Mouse (Mus musculus) urinary bladder, postnatal 14 days (tissue): ENCODE measurements around the gene Tia1.
"Not testable (repeated sequence)": the region's sequence is repeated elsewhere in the genome, so short reads cannot be mapped to it uniquely, and the experiment has no call there.

ENCODE experiments used
- DNase-seq: peaks from one replicate; pipeline ENCODE4 v3.0.0; 2021; ENCODE audit warnings: low spot score

The Tia1 gene

GRCm38 (mm10) chr6:86404100-86404861 is at the start of gene Tia1:
Gene Tia1 (plus strand): TSS chr6:86404219.
- peak; percentile 98 for DNase-seq

- DNase-seq: no peak
Observed at GRCm38 (mm10) chr6:86354948-86355347, 49.1 kb upstream of the Tia1 start.

- no peak for DNase-seq
Observed at GRCm38 (mm10) chr6:86356956-86357355, 47.1 kb upstream of the Tia1 start.

- DNase-seq: no peak
Observed at GRCm38 (mm10) chr6:86360691-86361090, 43.3 kb upstream of the Tia1 start.

GRCm38 (mm10) chr6:86361373-86361772 is 42.6 kb upstream of the Tia1 start:
- DNase-seq: no peak

- DNase-seq: peak; percentile 79
Observed at GRCm38 (mm10) chr6:86364442-86365141, 39.4 kb upstream of the Tia1 start.

- peak; percentile 97 for DNase-seq
Observed at GRCm38 (mm10) chr6:86365371-86366124, 38.5 kb upstream of the Tia1 start, which contains the start of gene Fam136a. Gene Fam136a (plus strand): TSS chr6:86365646.

- DNase-seq: peak; percentile 43
Observed at GRCm38 (mm10) chr6:86366125-86366852, 37.7 kb upstream of the Tia1 start.

GRCm38 (mm10) chr6:86366853-86367249 is 37.2 kb upstream of the Tia1 start:
- DNase-seq: no peak

- DNase-seq: no peak
Observed at GRCm38 (mm10) chr6:86368479-86368878, 35.5 kb upstream of the Tia1 start.

GRCm38 (mm10) chr6:86370093-86370713 is 33.8 kb upstream of the Tia1 start:
- DNase-seq: no peak

- DNase-seq: no peak
Observed at GRCm38 (mm10) chr6:86370764-86371339, 33.2 kb upstream of the Tia1 start, which contains the start of gene Snrpg. Gene Snrpg (plus strand): TSS chr6:86371304.

- peak; percentile 95 for DNase-seq
Observed at GRCm38 (mm10) chr6:86371340-86371911, 32.6 kb upstream of the Tia1 start.

- no peak for DNase-seq
Observed at GRCm38 (mm10) chr6:86371950-86372516, 32.0 kb upstream of the Tia1 start.

GRCm38 (mm10) chr6:86373556-86373955 is 30.5 kb upstream of the Tia1 start:
- DNase-seq: no peak

GRCm38 (mm10) chr6:86378341-86378740 is 25.7 kb upstream of the Tia1 start:
- no peak for DNase-seq

- DNase-seq: not testable (repeated sequence)
Observed at GRCm38 (mm10) chr6:86380112-86380511, 23.9 kb upstream of the Tia1 start.

GRCm38 (mm10) chr6:86382551-86382950 is 21.5 kb upstream of the Tia1 start:
- DNase-seq: no peak

GRCm38 (mm10) chr6:86383370-86383769 is 20.6 kb upstream of the Tia1 start:
- DNase-seq: no peak

- DNase-seq: no peak
Observed at GRCm38 (mm10) chr6:86384692-86385091, 19.3 kb upstream of the Tia1 start.
